Mouse (Mus musculus) A20 (cell line): ENCODE measurements around the gene 2810408A11Rik.

Experiments used
- DNase-seq: peaks from one replicate; pipeline ENCODE4 v3.0.0-alpha.2; 2011; ENCODE audit warnings: low read depth, low spot score

The 2810408A11Rik gene

GRCm38 (mm10) chr11:69850754-69851153 is 50.0 kb downstream of the 2810408A11Rik start:
- DNase-seq, result no peak

GRCm38 (mm10) chr11:69849884-69850283 is 50.9 kb downstream of the 2810408A11Rik start:
- DNase-seq, result no peak

GRCm38 (mm10) chr11:69849128-69849527 is 51.7 kb downstream of the 2810408A11Rik start:
- DNase-seq, result no peak

GRCm38 (mm10) chr11:69848021-69848420 is 52.8 kb downstream of the 2810408A11Rik start:
- DNase-seq, result no peak
